8 mouse cellular contexts compared by ENCODE assay signal in the genomic region with DNA sequence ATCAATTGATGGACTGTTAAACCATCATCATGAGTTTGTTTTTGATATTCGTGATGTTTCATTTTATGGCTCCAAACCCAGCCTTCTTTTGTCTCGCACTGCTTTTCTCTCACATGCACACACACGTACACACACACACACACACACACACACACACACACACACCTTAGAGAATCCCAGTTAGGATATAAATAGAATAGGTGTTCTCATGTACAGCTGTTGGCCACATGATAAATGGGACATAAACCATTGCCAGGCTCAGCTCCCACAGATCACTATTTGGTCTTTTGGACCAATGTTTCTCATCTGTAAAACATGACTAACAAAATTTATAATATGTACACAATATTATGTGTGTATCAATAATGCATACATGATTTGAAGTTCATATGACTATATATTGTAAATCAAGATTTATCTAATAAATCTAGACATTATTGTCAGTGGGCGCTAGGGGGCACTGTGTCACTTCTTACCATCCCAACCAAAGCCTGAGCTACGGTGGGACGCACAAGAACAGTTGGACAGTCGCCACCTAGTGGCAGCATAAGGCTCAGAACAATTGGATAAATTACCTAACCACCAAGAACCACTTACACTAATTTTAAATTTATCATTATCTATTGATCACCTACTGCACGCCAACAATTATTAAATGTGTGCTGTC.
DNase-seq lines count a peak whose midpoint lies in the region; ATAC-seq and TF ChIP-seq lines count a peak whose summit lies in the region.

No protein-coding gene starts in this region.

- no peaks in the 10 kb centered on the region for H3K27me3 ChIP-seq in hindbrain, postnatal 0 days (ENCODE audit: insufficient read depth, low read length)

- H3K9me3 ChIP-seq in hindbrain, postnatal 0 days (ENCODE audit: low read length), result no peaks in the 10 kb centered on the region

- peak; percentile 73; the same call in 1 of the 2 replicates for ATAC-seq in hindbrain, postnatal 0 days
- peak; percentile 100 for ATAC-seq in megakaryocyte, adult 5-6 weeks (ENCODE audit: poor library complexity, severe bottlenecking)

- DNase-seq in R1 (ENCODE audit: low read depth, low spot score), result peak; percentile 90
- peak; percentile 88 for DNase-seq in cerebellum, adult 8-10 months
- DNase-seq in frontal cortex, postnatal 10 days (ENCODE audit: low spot score in 2 of 2), result peak; percentile 32 to 71
- DNase-seq in hindbrain, postnatal 0 days (ENCODE audit: low spot score), result peak; percentile 93
- DNase-seq in layer of hippocampus, postnatal 36 days, result peak; percentile 69 to 74
- peak; percentile 88 for DNase-seq in right cerebral cortex, postnatal 14 days
- DNase-seq in urinary bladder, postnatal 25 days (ENCODE audit: low spot score), result peak; percentile 81

- H3K9ac ChIP-seq in hindbrain, postnatal 0 days (replicated peaks; ENCODE audit: low read length), result no peak overlapping the region

- H3K4me2 ChIP-seq in hindbrain, postnatal 0 days (ENCODE audit: low read depth, low read length), result no peak overlapping the region

- no peak overlapping the region for H3K27ac ChIP-seq in hindbrain, postnatal 0 days

- 32% methylated on average over 8 of the region's 8 CpGs for WGBS in hindbrain, postnatal 0 days

- H3K4me1 ChIP-seq in hindbrain, postnatal 0 days (ENCODE audit: insufficient read depth, low read length), result no peaks in the 10 kb centered on the region

- TF ChIP-seq CTCF in hindbrain, postnatal 0 days (IDR thresholded peaks at IDR 0.05; ENCODE audit: low read depth), result peak; percentile 95

- H3K4me3 ChIP-seq in hindbrain, postnatal 0 days (ENCODE audit: low read length), result no peak overlapping the region

- H3K36me3 ChIP-seq in hindbrain, postnatal 0 days (ENCODE audit: insufficient read depth, low read length), result no peaks in the 10 kb centered on the region
